Mouse (Mus musculus): ENCODE results near the gene Gm6401.
"Not testable (repeated sequence)": the region's sequence is repeated elsewhere in the genome, so short reads cannot be mapped to it uniquely, and the experiment has no call there.

Gene Gm6401

DNA sequence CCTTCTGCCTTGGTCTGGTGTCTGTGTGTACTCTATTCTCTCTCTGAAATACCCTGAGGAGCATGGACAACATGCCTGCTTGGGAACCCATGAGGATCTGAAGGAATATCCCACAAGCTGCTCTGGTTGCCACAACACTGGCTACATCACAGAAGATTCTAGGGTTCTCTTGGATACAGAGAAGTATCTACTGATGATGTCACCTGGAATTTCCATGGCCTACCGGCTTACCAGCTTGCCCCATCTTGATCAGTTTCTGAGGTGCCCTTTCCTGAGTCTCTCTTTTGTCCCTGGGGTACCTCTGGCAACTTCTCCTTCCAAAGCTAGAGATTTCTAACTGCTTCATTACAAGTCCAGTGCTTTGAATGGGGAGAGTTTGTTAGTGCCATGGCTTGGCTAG is at the start of gene Gm6401:
Gene Gm6401, minus strand, starts transcription at position 101 of the 400 bp plus-strand sequence.
- DNase-seq (ENCODE audit: low spot score): not testable (repeated sequence)

DNA sequence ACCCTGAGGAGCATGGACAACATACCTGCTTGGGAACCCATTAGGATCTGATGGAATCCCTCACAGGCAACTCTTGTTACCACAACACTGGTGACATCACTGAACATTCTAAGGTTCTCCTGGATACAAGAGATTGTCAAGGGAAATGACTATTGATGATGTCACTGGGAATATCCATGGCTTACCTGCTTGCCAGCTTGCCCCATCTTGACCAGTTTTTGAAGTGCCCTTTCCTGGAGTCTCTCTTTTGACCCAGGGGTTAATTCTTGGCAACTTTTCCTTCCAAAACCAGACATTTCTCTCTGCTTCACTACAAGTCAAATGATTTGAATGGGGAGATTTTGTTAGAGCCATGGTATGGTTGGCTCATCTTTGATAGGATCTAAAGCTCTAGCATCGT is 15.5 kb upstream of the Gm6401 start, which contains the start of gene Gm3543:
Gene Gm3543, minus strand, starts transcription at position 101 of the 400 bp plus-strand sequence.
- DNase-seq (ENCODE audit: low spot score): not testable (repeated sequence)

DNA sequence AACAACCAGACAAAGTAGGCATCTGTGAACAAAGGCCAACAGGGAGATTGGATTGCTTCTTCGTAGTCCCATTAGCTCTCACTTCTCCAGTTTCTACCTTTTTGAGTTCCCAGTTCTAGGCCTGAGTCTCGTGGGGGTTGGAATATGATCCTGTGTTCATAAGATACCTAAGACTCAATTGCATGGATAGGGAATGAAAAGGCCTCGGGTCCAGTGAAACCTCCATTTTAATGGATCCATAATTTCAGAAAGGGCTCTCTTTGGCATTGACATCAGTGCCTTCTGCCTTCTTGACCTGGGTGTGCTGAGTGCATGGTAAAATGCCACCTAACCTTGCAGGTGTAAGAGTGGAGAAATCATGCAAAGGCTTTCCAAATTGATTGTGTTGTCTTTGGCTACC is 869 bp upstream of the Gm6401 start:
- not testable (repeated sequence) for DNase-seq (ENCODE audit: low spot score)

DNA sequence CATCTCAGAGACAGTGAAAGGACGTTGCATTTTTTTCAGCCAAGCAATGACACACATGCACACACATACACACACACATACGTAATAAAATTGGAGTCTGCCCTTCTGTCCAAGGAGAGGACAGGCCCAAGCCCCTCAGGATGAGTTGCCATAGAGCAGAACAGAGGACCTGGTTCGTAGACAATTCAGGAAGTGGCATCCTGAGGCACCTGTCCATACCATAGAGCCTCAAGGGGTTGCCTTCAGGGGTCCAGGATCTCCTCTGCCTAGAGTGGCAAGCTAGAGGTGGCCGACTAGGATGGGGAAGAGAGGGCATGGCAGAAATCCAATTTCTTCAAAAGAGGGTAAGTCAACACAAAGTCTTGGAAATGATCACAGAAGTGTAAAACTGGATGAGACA is 3.6 kb downstream of the Gm6401 start:
- DNase-seq (ENCODE audit: low spot score): not testable (repeated sequence)

DNA sequence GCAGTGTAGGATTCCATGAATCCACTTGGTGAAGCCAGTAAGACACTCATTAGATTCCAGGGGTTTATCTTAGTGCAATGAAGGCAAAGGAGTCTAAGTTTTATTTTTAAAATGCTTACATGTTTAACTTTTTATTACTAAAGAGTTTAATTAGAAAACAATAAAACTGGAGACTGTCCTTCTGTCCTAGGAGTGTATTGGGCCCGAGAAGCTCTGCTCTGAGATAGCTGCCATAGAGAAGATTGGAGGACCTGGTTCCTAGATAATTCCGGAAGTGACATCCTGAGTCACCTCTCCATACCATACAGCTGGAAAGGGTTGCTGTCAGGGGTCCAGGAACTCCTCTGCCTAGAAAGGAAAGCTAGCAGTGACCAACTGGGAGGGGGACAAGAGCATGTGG is 24.0 kb downstream of the Gm6401 start, which contains the start of gene 1700024B05Rik:
Gene 1700024B05Rik, plus strand, starts transcription at position 301 of the 400 bp plus-strand sequence.
- not testable (repeated sequence) for DNase-seq (ENCODE audit: low spot score)

DNA sequence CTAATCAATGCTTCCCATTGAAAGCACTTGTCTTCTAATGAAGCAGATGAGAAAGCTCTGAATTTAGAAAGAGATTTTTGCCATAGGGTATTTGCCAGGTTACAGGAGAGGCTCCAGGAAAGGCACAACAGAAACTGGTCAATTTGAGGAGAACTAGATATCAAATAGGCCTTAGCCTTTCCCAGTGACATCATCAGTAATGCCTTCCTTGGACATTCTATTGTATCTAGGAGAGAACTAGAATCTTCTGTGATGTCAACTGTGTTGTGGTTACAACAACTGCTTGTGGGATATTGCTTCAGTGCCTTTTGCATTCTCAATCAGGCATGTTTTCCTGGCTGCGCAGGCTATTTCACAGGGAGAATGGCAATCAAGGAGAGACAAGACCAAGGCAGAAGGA is 43.1 kb downstream of the Gm6401 start, which contains the start of gene 1700049E17Rik1:
Gene 1700049E17Rik1, plus strand, starts transcription at position 301 of the 400 bp plus-strand sequence.
- not testable (repeated sequence) for DNase-seq (ENCODE audit: low spot score)

Data from urinary bladder, postnatal 14 days (tissue).